Comparison of ENCODE assay signal across 7 mouse cellular contexts in genomic region chr15:96665889-96666288, GRCm38 (mm10). TPM values are rescaled to one million over a fixed set of nuclear protein-coding genes. Genes with fewer than 3 reads are reported as not detected.
DNase-seq lines count a peak whose midpoint lies in the region; ATAC-seq lines count a peak whose summit lies in the region.

No protein-coding gene starts in this region.

- H3K27me3 ChIP-seq in megakaryocyte, embryonic 14.5 days (replicated peaks): peaks cover 11% of the 10 kb centered on the region

- peak overlapping the region; percentile 89 for H3K4me3 ChIP-seq in megakaryocyte, embryonic 14.5 days (replicated peaks)

- ATAC-seq in inflammation-experienced regulatory T-cells, adult 6 months: peak; percentile 90

- peaks cover 32% of the 10 kb centered on the region for H3K4me1 ChIP-seq in megakaryocyte, embryonic 14.5 days

- intact Hi-C loops in left cerebral cortex, postnatal 10 days (cut with DNase I): loop anchor here (5.0 kb wide), 1 partner anchor 114 kb away; no protein-coding TSS in a partner anchor

- H3K9me3 ChIP-seq in megakaryocyte, embryonic 14.5 days: no peaks in the 10 kb centered on the region

- peak; percentile 89 for DNase-seq in ZHBTc4 (ENCODE audit: low read depth, low spot score)
- DNase-seq in cerebellum, adult 9-10 months: peak; percentile 88
- peak; percentile 33 to 38 for DNase-seq in frontal cortex, postnatal 10 days (ENCODE audit: low spot score in 2 of 2)
- peak; percentile 52 to 68 for DNase-seq in left cerebral cortex, postnatal 10 days (ENCODE audit: extremely low spot score in 1 of 2, low spot score in 2 of 2)
- DNase-seq in right cerebral cortex, postnatal 4 days: peak; percentile 58

- H3K36me3 ChIP-seq in megakaryocyte, embryonic 14.5 days (replicated peaks; ENCODE audit: low read length): no peaks in the 10 kb centered on the region

RNA-seq across cellular contexts. Expression of gene Slc38a1, which starts 23.2 kb away (rescaled TPM):
- 10 to 100 TPM; 58.9 to 87.5 (median 79.1) TPM for polyA plus RNA-seq in inflammation-experienced regulatory T-cells, adult 6 months (2017; shearing (Covaris generic))
- total RNA-seq in left cerebral cortex, postnatal 10 days (2021): 10 to 100 TPM; 85.2 to 91.0 TPM
- polyA plus RNA-seq in megakaryocyte, embryonic 14.5 days (2012; ENCODE audit: insufficient read depth, low replicate concordance): 22.9 and 64.1 TPM in 2 replicates

RNA-seq across cellular contexts. Expression of gene Slc38a2, which starts 33.6 kb away (rescaled TPM):
- 10 to 100 TPM; 36.1 to 44.6 (median 42.9) TPM for polyA plus RNA-seq in inflammation-experienced regulatory T-cells, adult 6 months (2017; shearing (Covaris generic))
- total RNA-seq in left cerebral cortex, postnatal 10 days (2021): 10 to 100 TPM; 69.3 to 72.2 TPM
- polyA plus RNA-seq in megakaryocyte, embryonic 14.5 days (2012; ENCODE audit: insufficient read depth, low replicate concordance): 4.2 and 5.6 TPM in 2 replicates

Comparison
In these comparisons a context has a peak if more than half of its experiments do, and no peak if none do; other contexts are left out.
1. Peak in every context shown above with its lines: DNase-seq, ATAC-seq and H3K4me3 ChIP-seq.
2. DNase-seq: peak in every context shown above with its lines; median percentile 89 in ZHBTc4; 88 in cerebellum, adult 9-10 months; 60 in left cerebral cortex, postnatal 10 days; 58 in right cerebral cortex, postnatal 4 days; 36 in frontal cortex, postnatal 10 days.